Mouse (Mus musculus) stomach, embryonic 14.5 days (tissue): ENCODE measurements at regions not wholly inside any gene's neighbourhood (a gene's known extent, or its start where the extent isn't known, plus 50 kb on each side); places are given as distances from the start of the nearest gene placed in this dataset.

Source experiments
- ATAC-seq: fragments of 200-750 bp; cut with Nextera tagmentation; 2 replicates; pipeline ENCODE4 v1.8.0; 2017; ENCODE audit warnings: low read depth, moderate TSS enrichment; ENCODE audit not compliant: insufficient number of reproducible peaks, insufficient read depth, low FRiP score
- H3K27ac ChIP-seq: fragments of 300-500 bp; sonication (generic); 2 replicates; pipeline ENCODE4 v1.5.1; 2014; ENCODE audit warnings: mild to moderate bottlenecking, low read length, moderate library complexity, mixed read lengths
- H3K27me3 ChIP-seq: fragments of 300-500 bp; sonication (generic); 2 replicates; pipeline ENCODE4 v1.6.1; 2014; ENCODE audit warnings: low read length, control low read depth, mixed read lengths; ENCODE audit not compliant: control insufficient read depth, insufficient read depth
- H3K36me3 ChIP-seq: fragments of 300-500 bp; sonication (generic); 2 replicates; pipeline ENCODE4 v1.6.1; 2014; ENCODE audit warnings: mild to moderate bottlenecking, control low read depth, low read length, moderate library complexity, mixed read lengths; ENCODE audit not compliant: control insufficient read depth, insufficient read depth
- H3K4me1 ChIP-seq: fragments of 300-500 bp; sonication (generic); 2 replicates; pipeline ENCODE4 v1.6.1; 2014; ENCODE audit warnings: low read length, control low read depth, mixed read lengths; ENCODE audit not compliant: control insufficient read depth, insufficient read depth
- H3K4me2 ChIP-seq: fragments of 300-500 bp; sonication (generic); replicated peaks from 2 replicates; pipeline ENCODE4 v1.6.1; 2014; ENCODE audit warnings: low read depth, low read length, control low read depth
- H3K4me3 ChIP-seq: fragments of 300-500 bp; sonication (generic); 2 replicates; pipeline ENCODE4 v1.5.1; 2014; ENCODE audit warnings: low read depth, low read length, control low read depth
- H3K9ac ChIP-seq: fragments of 300-500 bp; sonication (generic); replicated peaks from 2 replicates; pipeline ENCODE4 v1.6.1; 2014; ENCODE audit warnings: low read depth, mild to moderate bottlenecking, control low read depth, low read length, moderate library complexity, mixed read lengths
- H3K9me3 ChIP-seq: fragments of 300-500 bp; sonication (generic); 2 replicates; pipeline ENCODE4 v1.6.1; 2016; ENCODE audit warnings: low read depth, low read length, control low read depth; ENCODE audit not compliant: control insufficient read depth
- WGBS: fragments of 180-500 bp; shearing (Covaris S2); extraction: QIAGEN DNeasy Blood & Tissue Kit; methylation state at CpG from one replicate; pipeline ENCODE4 v1.1.7; 2014; 5-methylcytosine and 5-hydroxymethylcytosine counted together

- Histone ChIP-seq H3K9me3 (no peaks in the 10 kb centered on the region), H3K4me2 (no peak overlapping the region), H3K9ac (no peak overlapping the region), H3K27ac (peak overlapping the region; percentile 71; the same call in 1 of the 2 replicates), H3K4me3 (no peak overlapping the region), H3K36me3 (no peaks in the 10 kb centered on the region), H3K27me3 (no peaks in the 10 kb centered on the region), H3K4me1 (no peaks in the 10 kb centered on the region)
- WGBS: 39% methylated on average over 2 of the region's 2 CpGs
- peak; percentile 88; the same call in 1 of the 2 replicates for ATAC-seq
Observed at GRCm38 (mm10) chr15:69460581-69461194, 2960.0 kb upstream of the Lrrc6 start.

GRCm38 (mm10) chr15:69457473-69457872 is 2956.8 kb upstream of the Lrrc6 start:
- no peak overlapping the region for H3K4me3 ChIP-seq
- no peaks in the 10 kb centered on the region for H3K27me3 ChIP-seq
- no peak for ATAC-seq
- H3K4me1 ChIP-seq: no peaks in the 10 kb centered on the region
- H3K9me3 ChIP-seq: no peaks in the 10 kb centered on the region
- H3K4me2 ChIP-seq: no peak overlapping the region
- H3K27ac ChIP-seq: no peak overlapping the region
- no peak overlapping the region for H3K9ac ChIP-seq
- 51% methylated on average over 4 of the region's 4 CpGs for WGBS
- H3K36me3 ChIP-seq: no peaks in the 10 kb centered on the region

GRCm38 (mm10) chr15:69456191-69456770 is 2955.6 kb upstream of the Lrrc6 start:
- H3K27me3 ChIP-seq: no peaks in the 10 kb centered on the region
- H3K4me1 ChIP-seq: no peaks in the 10 kb centered on the region
- no peak overlapping the region for H3K9ac ChIP-seq
- H3K9me3 ChIP-seq: no peaks in the 10 kb centered on the region
- WGBS: 87% methylated on average over 4 of the region's 4 CpGs
- H3K27ac ChIP-seq: no peak overlapping the region
- no peak for ATAC-seq
- no peak overlapping the region for H3K4me2 ChIP-seq
- no peaks in the 10 kb centered on the region for H3K36me3 ChIP-seq
- H3K4me3 ChIP-seq: no peak overlapping the region

- H3K36me3 ChIP-seq: no peaks in the 10 kb centered on the region
- H3K9ac ChIP-seq: no peak overlapping the region
- 82% methylated on average over 3 of the region's 3 CpGs for WGBS
- no peak for ATAC-seq
- no peak overlapping the region for H3K4me3 ChIP-seq
- no peak overlapping the region for H3K27ac ChIP-seq
- H3K4me1 ChIP-seq: no peaks in the 10 kb centered on the region
- no peaks in the 10 kb centered on the region for H3K27me3 ChIP-seq
- no peak overlapping the region for H3K4me2 ChIP-seq
- H3K9me3 ChIP-seq: no peaks in the 10 kb centered on the region
Observed at GRCm38 (mm10) chr15:69441008-69441407, 2940.3 kb upstream of the Lrrc6 start.

GRCm38 (mm10) chr15:69413531-69414011 is 2912.9 kb upstream of the Lrrc6 start:
- 86% methylated on average over 1 of the region's 1 CpGs for WGBS

GRCm38 (mm10) chr15:69389575-69389974 is 2888.9 kb upstream of the Lrrc6 start:
- Histone ChIP-seq H3K27me3 (no peaks in the 10 kb centered on the region), H3K36me3 (no peaks in the 10 kb centered on the region), H3K4me1 (no peaks in the 10 kb centered on the region), H3K27ac (no peak overlapping the region), H3K4me2 (no peak overlapping the region), H3K4me3 (no peak overlapping the region), H3K9me3 (no peaks in the 10 kb centered on the region), H3K9ac (no peak overlapping the region)
- 78% methylated on average over 4 of the region's 4 CpGs for WGBS
- ATAC-seq: no peak

More at GRCm38 (mm10) chr15:69413531-69414011, 2912.9 kb upstream of the Lrrc6 start:
- Histone ChIP-seq H3K9me3 (no peaks in the 10 kb centered on the region), H3K4me2 (no peak overlapping the region), H3K36me3 (no peaks in the 10 kb centered on the region), H3K27me3 (no peaks in the 10 kb centered on the region), H3K4me3 (no peak overlapping the region), H3K4me1 (no peaks in the 10 kb centered on the region), H3K27ac (no peak overlapping the region), H3K9ac (no peak overlapping the region)
- no peak for ATAC-seq

GRCm38 (mm10) chr15:69387466-69387865 is 2886.8 kb upstream of the Lrrc6 start:
- Histone ChIP-seq H3K27me3 (no peaks in the 10 kb centered on the region), H3K4me1 (no peaks in the 10 kb centered on the region), H3K4me3 (no peak overlapping the region), H3K4me2 (no peak overlapping the region), H3K27ac (no peak overlapping the region), H3K9me3 (no peaks in the 10 kb centered on the region), H3K9ac (no peak overlapping the region), H3K36me3 (no peaks in the 10 kb centered on the region)
- ATAC-seq: no peak

- no peak overlapping the region for H3K27ac ChIP-seq
- no peak overlapping the region for H3K9ac ChIP-seq
- H3K4me3 ChIP-seq: no peak overlapping the region
- H3K4me2 ChIP-seq: no peak overlapping the region
- H3K4me1 ChIP-seq: no peaks in the 10 kb centered on the region
- no peaks in the 10 kb centered on the region for H3K36me3 ChIP-seq
- no peak for ATAC-seq
- H3K27me3 ChIP-seq: no peaks in the 10 kb centered on the region
- no peaks in the 10 kb centered on the region for H3K9me3 ChIP-seq
Observed at GRCm38 (mm10) chr15:69365440-69365839, 2864.7 kb upstream of the Lrrc6 start.
